Mouse (Mus musculus) CH12.LX (cell line): ENCODE data around the gene Ptprb. TPM values are rescaled to one million over a fixed set of nuclear protein-coding genes. Genes with fewer than 3 reads are reported as not detected.

Source experiments
- DNase-seq: peaks from one replicate; pipeline ENCODE4 v3.0.0-alpha.2; 2013; ENCODE audit errors: extremely low read depth
- H3K27ac ChIP-seq: 2 replicates; pipeline ENCODE4 v1.5.1; 2012; ENCODE audit warnings: low read depth, mild to moderate bottlenecking, control low read depth, moderate library complexity; ENCODE audit not compliant: insufficient read depth
- H3K27me3 ChIP-seq: replicated peaks from 2 replicates; pipeline ENCODE3; 2012; ENCODE audit warnings: inconsistent platforms
- H3K36me3 ChIP-seq, 2 experiments: replicated peaks in 1 of 2; 2 replicates each; pipeline versions ENCODE3 to v1.6.1; 2012; ENCODE audit warnings: inconsistent platforms in 1 of 2, low read length in 1 of 2, mild to moderate bottlenecking in 1 of 2, mixed read lengths in 1 of 2, moderate library complexity in 1 of 2; ENCODE audit not compliant: control insufficient read depth in 1 of 2, insufficient read depth in 1 of 2
- H3K4me1 ChIP-seq, 2 experiments: 2 replicates each; pipeline ENCODE4 v1.6.1; 2012; ENCODE audit warnings: inconsistent platforms in 1 of 2, moderate library complexity in 1 of 2; ENCODE audit not compliant: insufficient read depth in 2 of 2, control insufficient read depth in 1 of 2
- H3K4me2 ChIP-seq: 2 replicates; pipeline ENCODE4 v1.6.1; 2012; ENCODE audit warnings: low read depth, mild to moderate bottlenecking, control low read depth; ENCODE audit not compliant: poor library complexity, insufficient read depth, severe bottlenecking
- H3K4me3 ChIP-seq, 3 experiments: fragments of 150-350 bp in 1 of 3; sonication (generic) in 1 of 3; replicated peaks in 1 of 3; 2 replicates each; pipeline versions ENCODE3 to v1.5.1; 2011 to 2012; ENCODE audit warnings: low read depth in 2 of 3, low read length in 2 of 3, mild to moderate bottlenecking in 2 of 3, moderate library complexity in 2 of 3, control low read depth in 1 of 3, improper control_type of control experiment in 1 of 3, inconsistent platforms in 1 of 3, mixed read lengths in 1 of 3; ENCODE audit not compliant: poor library complexity in 1 of 3
- H3K79me2 ChIP-seq: replicated peaks from 2 replicates; pipeline ENCODE4 v1.6.1; 2012; ENCODE audit warnings: mild to moderate bottlenecking, moderate library complexity; ENCODE audit not compliant: control insufficient read depth, poor library complexity, insufficient read depth, severe bottlenecking; ENCODE audit errors: extremely low read depth
- H3K9ac ChIP-seq: 2 replicates; pipeline ENCODE4 v1.6.1; 2012; ENCODE audit warnings: low read depth, mild to moderate bottlenecking, control low read depth, moderate library complexity; ENCODE audit not compliant: insufficient read depth
- H3K9me3 ChIP-seq: replicated peaks from 2 replicates; pipeline ENCODE3; 2012; ENCODE audit warnings: low read length, inconsistent platforms, mixed read lengths
- BHLHE40 ChIP-seq: IDR thresholded peaks from 2 replicates; pipeline ENCODE4 v1.6.1; 2011; ENCODE audit warnings: mild to moderate bottlenecking, low read depth, low read length, improper control_type of control experiment
- CHD2 ChIP-seq: IDR thresholded peaks from 2 replicates; pipeline ENCODE4 v1.6.1; 2011; ENCODE audit warnings: low read length, improper control_type of control experiment
- EP300 ChIP-seq: IDR thresholded peaks from 2 replicates; pipeline ENCODE4 v1.6.1; 2011; ENCODE audit warnings: low read length, improper control_type of control experiment
- ETS1 ChIP-seq: conservative IDR thresholded peaks from 2 replicates; pipeline ENCODE4 v1.6.1; 2012; ENCODE audit warnings: low read depth, mild to moderate bottlenecking, inconsistent platforms, low read length, improper control_type of control experiment, moderate library complexity
- GABPA ChIP-seq: IDR thresholded peaks from 2 replicates; pipeline ENCODE4 v1.6.1; 2012; ENCODE audit warnings: low read depth, low read length, improper control_type of control experiment, inconsistent platforms; ENCODE audit not compliant: insufficient replicate concordance
- HCFC1 ChIP-seq: IDR thresholded peaks from 2 replicates; pipeline ENCODE4 v1.6.1; 2012; ENCODE audit warnings: low read depth, mild to moderate bottlenecking, inconsistent platforms, low read length, improper control_type of control experiment
- JUND ChIP-seq: conservative IDR thresholded peaks from 2 replicates; pipeline ENCODE4 v1.6.1; 2011; ENCODE audit warnings: low read depth, low read length, improper control_type of control experiment
- KAT2A ChIP-seq: IDR thresholded peaks from 2 replicates; pipeline ENCODE4 v1.6.1; 2012; ENCODE audit warnings: low read length, improper control_type of control experiment, inconsistent platforms; ENCODE audit not compliant: insufficient replicate concordance
- MAFK ChIP-seq: IDR thresholded peaks from 2 replicates; pipeline ENCODE4 v1.6.1; 2011; ENCODE audit warnings: low read length, improper control_type of control experiment; ENCODE audit not compliant: insufficient replicate concordance
- MEF2A ChIP-seq: IDR thresholded peaks from 2 replicates; pipeline ENCODE4 v1.6.1; 2014; ENCODE audit warnings: low read depth, mild to moderate bottlenecking, inconsistent platforms, low read length, improper control_type of control experiment, borderline replicate concordance
- MXI1 ChIP-seq: IDR thresholded peaks from 2 replicates; pipeline ENCODE4 v1.6.1; 2011; ENCODE audit warnings: mild to moderate bottlenecking, low read depth, low read length, improper control_type of control experiment
- MYC ChIP-seq: IDR thresholded peaks from 2 replicates; pipeline ENCODE4 v1.6.1; 2011; ENCODE audit warnings: low read depth, mild to moderate bottlenecking, improper control_type of control experiment, low read length
- NELFE ChIP-seq: IDR thresholded peaks from 2 replicates; pipeline ENCODE4 v1.6.1; 2011; ENCODE audit warnings: low read depth, low read length, improper control_type of control experiment
- NRF1 ChIP-seq: IDR thresholded peaks from 2 replicates; pipeline ENCODE4 v1.6.1; 2014; ENCODE audit warnings: low read depth, mild to moderate bottlenecking, inconsistent platforms, low read length, improper control_type of control experiment, moderate library complexity
- PAX5 ChIP-seq: IDR thresholded peaks from 2 replicates; pipeline ENCODE4 v1.6.1; 2012; ENCODE audit warnings: low read length, inconsistent platforms, mixed read lengths
- POLR2A ChIP-seq: IDR thresholded peaks from 2 replicates; pipeline ENCODE4 v1.6.1; 2011; ENCODE audit warnings: low read depth, mild to moderate bottlenecking, improper control_type of control experiment, low read length
- POLR2AphosphoS2 ChIP-seq: IDR thresholded peaks from 2 replicates; pipeline ENCODE4 v1.6.1; 2011; ENCODE audit warnings: low read depth, low read length, improper control_type of control experiment
- RAD21 ChIP-seq: IDR thresholded peaks from 2 replicates; pipeline ENCODE4 v1.6.1; 2011; ENCODE audit warnings: low read depth, mild to moderate bottlenecking, low read length, improper control_type of control experiment, moderate library complexity
- RCOR1 ChIP-seq: conservative IDR thresholded peaks from 2 replicates; pipeline ENCODE4 v1.6.1; 2012; ENCODE audit warnings: low read depth, mild to moderate bottlenecking, inconsistent platforms, low read length, improper control_type of control experiment
- SMC3 ChIP-seq: IDR thresholded peaks from 2 replicates; pipeline ENCODE4 v1.6.1; 2011; ENCODE audit warnings: low read depth, low read length, improper control_type of control experiment
- TBP ChIP-seq: conservative IDR thresholded peaks from 2 replicates; pipeline ENCODE4 v1.6.1; 2011; ENCODE audit warnings: low read depth, low read length, improper control_type of control experiment
- TCF12 ChIP-seq: IDR thresholded peaks from 2 replicates; pipeline ENCODE4 v1.6.1; 2014; ENCODE audit warnings: low read depth, mild to moderate bottlenecking, inconsistent platforms, low read length, improper control_type of control experiment
- UBTF ChIP-seq: IDR thresholded peaks from 2 replicates; pipeline ENCODE4 v1.6.1; 2012; ENCODE audit warnings: low read depth, mild to moderate bottlenecking, inconsistent platforms, low read length, improper control_type of control experiment, moderate library complexity
- USF2 ChIP-seq: conservative IDR thresholded peaks from 2 replicates; pipeline ENCODE4 v1.6.1; 2011; ENCODE audit warnings: low read depth, low read length, improper control_type of control experiment
- ZNF384 ChIP-seq: IDR thresholded peaks from 2 replicates; pipeline ENCODE4 v1.6.1; 2012; ENCODE audit warnings: low read depth, low read length, improper control_type of control experiment, inconsistent platforms
- dilution Hi-C: fragments of 300-500 bp; cut with MboI; formaldehyde crosslinking; loops from 2 replicates; pipeline ENCODE4 v1.14.3; 2020; ENCODE audit warnings: low sequenced_read_pairs; ENCODE audit not compliant: extremely low pct_unique_long_range_greater_than_20kb, extremely low pct_ligation_motif_present
- in situ Hi-C: fragments of 300-500 bp; cut with MboI; formaldehyde crosslinking; loops from 3 replicates; pipeline ENCODE4 v1.14.3; 2019; ENCODE audit warnings: low sequenced_read_pairs, low pct_ligation_motif_present, low pct_unique_long_range_greater_than_20kb, mixed read lengths
- polyA plus RNA-seq: library from polyadenylated mRNA; unstranded; fragments of >175 nt; gene quantifications from 2 replicates; pipeline ENCODE4 v1.2.1, GENCODE M21; 2012; ENCODE audit warnings: low read depth; ENCODE audit not compliant: insufficient read length
- total RNA-seq, 2 experiments: library from RNA; depleted of rRNA; stranded (reverse); fragments of 300-350 nt in 1 of 2; fragments of >200 nt in 1 of 2; gene quantifications; 2 replicates each; pipeline ENCODE4 v1.2.3; 2012 to 2014

Gene Ptprb
- total RNA-seq (2012; rRNA removed) (not detected in 2 replicates), total RNA-seq (2014; rRNA removed) (not detected in 2 replicates), polyA plus RNA-seq (not detected in 2 replicates)

DNA sequence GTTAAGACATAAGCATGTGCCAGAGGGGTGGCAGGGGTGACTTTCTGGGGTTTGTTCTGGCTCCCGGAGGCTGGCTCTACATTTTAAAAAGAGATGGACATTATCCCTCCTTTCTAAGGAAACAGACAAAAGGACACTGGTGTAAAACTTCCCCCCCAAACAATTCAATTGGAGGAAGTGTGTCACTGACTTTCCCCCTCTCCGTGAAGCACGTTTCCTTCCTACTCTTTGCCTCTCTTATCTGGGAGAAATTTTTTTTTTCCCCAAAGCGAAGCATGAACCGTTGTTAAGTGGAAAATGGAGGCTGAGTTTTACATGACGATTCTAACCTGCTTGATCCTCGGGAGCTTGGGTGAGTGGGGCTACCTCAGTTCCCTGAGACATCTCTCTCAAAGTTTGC is at the start of gene Ptprb:
Gene Ptprb, plus strand, starts transcription at position 244 of the 400 bp plus-strand sequence.
- in situ Hi-C loops (no loop called here), dilution Hi-C loops (no loop called here)
- H3K27me3 ChIP-seq: no peaks in the 10 kb centered on the region
- H3K4me2 ChIP-seq: no peak within 1 kb of the TSS
- no peak within 1 kb of the TSS for H3K4me3 ChIP-seq
- H3K4me1 ChIP-seq: peaks cover 0 to 2% of the 10 kb centered on the region in 2 experiments; a peak in 1 of 4 replicates
- H3K36me3 ChIP-seq: no peaks in the 10 kb centered on the region
- DNase-seq: no peak
- H3K79me2 ChIP-seq: no peaks in the 10 kb centered on the region
- no peaks in the 10 kb centered on the region for H3K9me3 ChIP-seq
- H3K9ac ChIP-seq: no peak within 1 kb of the TSS
- no peak within 1 kb of the TSS for H3K27ac ChIP-seq
- TF ChIP-seq POLR2AphosphoS2: no peak
- TF ChIP-seq USF2: no peak
- no peak for TF ChIP-seq MYC
- no peak for TF ChIP-seq KAT2A
- no peak for TF ChIP-seq PAX5
- no peak for TF ChIP-seq JUND
- no peak for TF ChIP-seq ETS1
- no peak for TF ChIP-seq POLR2A

DNA sequence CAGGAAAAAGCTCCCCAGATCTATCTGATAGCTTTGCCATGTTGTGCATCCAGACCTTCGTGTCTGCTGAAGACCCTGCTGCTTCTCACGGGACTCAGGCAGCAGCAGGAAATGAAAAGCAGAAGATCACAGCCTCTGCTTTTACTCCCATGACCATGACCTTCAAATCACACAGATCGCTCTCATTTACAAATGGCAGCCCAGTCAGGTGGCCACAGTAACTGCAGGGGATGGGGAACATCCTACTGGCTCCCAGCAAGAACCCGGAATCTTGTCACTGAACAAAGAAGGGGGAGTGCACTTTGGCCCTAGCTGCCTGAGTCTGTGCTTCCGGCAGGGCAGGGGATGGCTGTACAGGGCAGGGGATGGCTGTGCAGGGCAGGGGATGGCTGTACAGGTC is 40.0 kb upstream of the Ptprb start:
- H3K4me1 ChIP-seq: peaks cover 0 to 2% of the 10 kb centered on the region in 2 experiments; a peak in 1 of 4 replicates
- H3K27ac ChIP-seq: no peak overlapping the region
- in situ Hi-C loops (no loop called here), dilution Hi-C loops (no loop called here)
- no peaks in the 10 kb centered on the region for H3K36me3 ChIP-seq
- no peaks in the 10 kb centered on the region for H3K9me3 ChIP-seq
- H3K79me2 ChIP-seq: no peaks in the 10 kb centered on the region
- DNase-seq: no peak
- no peaks in the 10 kb centered on the region for H3K27me3 ChIP-seq
- no peak overlapping the region for H3K4me3 ChIP-seq
- no peak for TF ChIP-seq NRF1
- no peak for TF ChIP-seq PAX5
- TF ChIP-seq MYC: no peak
- TF ChIP-seq NELFE: no peak
- TF ChIP-seq EP300: no peak
- TF ChIP-seq USF2: no peak
- TF ChIP-seq TCF12: no peak
- TF ChIP-seq MEF2A: no peak
- no peak overlapping the region for H3K9ac ChIP-seq
- H3K4me2 ChIP-seq: no peak overlapping the region

- no peak overlapping the region for H3K4me3 ChIP-seq
- no peak overlapping the region for H3K27ac ChIP-seq
- TF ChIP-seq MAFK: no peak
- no peak for TF ChIP-seq MXI1
- no peak for TF ChIP-seq RAD21
- no peak for TF ChIP-seq UBTF
- TF ChIP-seq POLR2A: no peak
- TF ChIP-seq CHD2: no peak
- no peak for TF ChIP-seq TBP
- TF ChIP-seq MYC: no peak
- no peak for TF ChIP-seq BHLHE40
- TF ChIP-seq GABPA: no peak
- TF ChIP-seq SMC3: no peak
- no peak for TF ChIP-seq HCFC1
- TF ChIP-seq ZNF384: no peak
- TF ChIP-seq POLR2AphosphoS2: no peak
- TF ChIP-seq RCOR1: no peak
Observed at GRCm38 (mm10) chr10:116242200-116242599, 33.1 kb upstream of the Ptprb start.

More at GRCm38 (mm10) chr10:116242200-116242599, 33.1 kb upstream of the Ptprb start:
- in situ Hi-C loops (no loop called here), dilution Hi-C loops (no loop called here)
- H3K9me3 ChIP-seq: peaks cover 1% of the 10 kb centered on the region
- no peaks in the 10 kb centered on the region for H3K79me2 ChIP-seq
- no peaks in the 10 kb centered on the region for H3K27me3 ChIP-seq
- no peak overlapping the region for H3K4me2 ChIP-seq
- H3K36me3 ChIP-seq: no peaks in the 10 kb centered on the region
- no peak for DNase-seq
- no peak overlapping the region for H3K9ac ChIP-seq
- no peaks in the 10 kb centered on the region for H3K4me1 ChIP-seq
